Mouse (Mus musculus) MEL (cell line): ENCODE results near the gene Cyb561d1. TPM values are rescaled to one million over a fixed set of nuclear protein-coding genes. Genes with fewer than 3 reads are reported as not detected.

Source experiments
- DNase-seq: peaks from one replicate; pipeline ENCODE4 v3.0.0; 2011; ENCODE audit warnings: low read depth, low spot score
- H3K27ac ChIP-seq: 2 replicates; pipeline ENCODE4 v1.5.1; 2012; ENCODE audit warnings: low read depth, mild to moderate bottlenecking, control low read depth, low read length, moderate library complexity; ENCODE audit not compliant: control insufficient read depth
- H3K27me3 ChIP-seq, 2 experiments: fragments of 150-350 bp in 1 of 2; sonication (generic) in 1 of 2; 2 replicates each; pipeline ENCODE4 v1.6.1; 2012; ENCODE audit warnings: low read length in 2 of 2, mild to moderate bottlenecking in 2 of 2, improper control_type of control experiment in 1 of 2, moderate library complexity in 1 of 2; ENCODE audit not compliant: insufficient read depth in 2 of 2, control insufficient read depth in 1 of 2
- H3K36me3 ChIP-seq, 2 experiments: 2 replicates each; pipeline ENCODE4 v1.6.1; 2012 to 2014; ENCODE audit warnings: low read length in 2 of 2, improper control_type of control experiment in 1 of 2, inconsistent platforms in 1 of 2, mild to moderate bottlenecking in 1 of 2; ENCODE audit not compliant: insufficient read depth in 2 of 2, control insufficient read depth in 1 of 2
- H3K4me1 ChIP-seq, 2 experiments: fragments of 150-350 bp in 1 of 2; sonication (generic) in 1 of 2; 2 replicates each; pipeline ENCODE4 v1.6.1; 2012; ENCODE audit warnings: low read length in 2 of 2, improper control_type of control experiment in 1 of 2, mild to moderate bottlenecking in 1 of 2; ENCODE audit not compliant: insufficient read depth in 2 of 2, control insufficient read depth in 1 of 2
- H3K4me3 ChIP-seq, 2 experiments: fragments of 150-350 bp in 1 of 2; sonication (generic) in 1 of 2; 2 replicates each; pipeline ENCODE4 v1.5.1; 2012; ENCODE audit warnings: low read depth in 2 of 2, low read length in 2 of 2, mild to moderate bottlenecking in 2 of 2, moderate library complexity in 2 of 2, control low read depth in 1 of 2, improper control_type of control experiment in 1 of 2; ENCODE audit not compliant: control insufficient read depth in 1 of 2, insufficient read depth in 1 of 2
- H3K79me2 ChIP-seq: 2 replicates; pipeline ENCODE4 v1.6.1; 2012; ENCODE audit warnings: mild to moderate bottlenecking, low read length, moderate library complexity; ENCODE audit not compliant: control insufficient read depth, poor library complexity, insufficient read depth
- H3K9ac ChIP-seq: 2 replicates; pipeline ENCODE4 v1.6.1; 2012; ENCODE audit warnings: low read depth, mild to moderate bottlenecking, control low read depth, low read length, moderate library complexity; ENCODE audit not compliant: control insufficient read depth, poor library complexity, severe bottlenecking
- H3K9me3 ChIP-seq: fragments of 150-350 bp; sonication (generic); replicated peaks from 2 replicates; pipeline ENCODE4 v1.6.1; 2012; ENCODE audit warnings: mild to moderate bottlenecking, low read length, improper control_type of control experiment, moderate library complexity; ENCODE audit not compliant: insufficient read depth
- CTCF ChIP-seq, 3 experiments: IDR thresholded peaks in 2 of 3; conservative IDR thresholded peaks in 1 of 3; 2 replicates each; pipeline ENCODE4 v1.5.1; 2011 to 2012; ENCODE audit warnings: low read length in 3 of 3, low read depth in 2 of 3, mild to moderate bottlenecking in 2 of 3, improper control_type of control experiment in 1 of 3, inconsistent platforms in 1 of 3, mixed read lengths in 1 of 3, moderate library complexity in 1 of 3; ENCODE audit not compliant: control insufficient read depth in 1 of 3, insufficient read depth in 1 of 3, poor library complexity in 1 of 3, severe bottlenecking in 1 of 3
- GATA1 ChIP-seq: IDR thresholded peaks from 2 replicates; pipeline ENCODE4 v1.6.1; 2011; ENCODE audit warnings: low read depth, low read length, improper control_type of control experiment
- MAFK ChIP-seq: IDR thresholded peaks from 2 replicates; pipeline ENCODE4 v1.6.1; 2011; ENCODE audit warnings: low read depth, mild to moderate bottlenecking, low read length, improper control_type of control experiment, borderline replicate concordance
- MEF2A ChIP-seq: IDR thresholded peaks from 2 replicates; pipeline ENCODE4 v1.6.1; 2014; ENCODE audit warnings: low read depth, mild to moderate bottlenecking, inconsistent platforms, low read length, improper control_type of control experiment; ENCODE audit not compliant: poor library complexity, insufficient replicate concordance, severe bottlenecking; ENCODE audit errors: extremely low read depth
- MXI1 ChIP-seq: IDR thresholded peaks from 2 replicates; pipeline ENCODE4 v1.6.1; 2011; ENCODE audit warnings: mild to moderate bottlenecking, low read depth, low read length, improper control_type of control experiment
- POLR2AphosphoS5 ChIP-seq: IDR thresholded peaks from 2 replicates; pipeline ENCODE4 v1.6.1; 2012; ENCODE audit warnings: low read depth, borderline replicate concordance, mild to moderate bottlenecking, inconsistent platforms, low read length, moderate library complexity, mixed read lengths
- RAD21 ChIP-seq: IDR thresholded peaks from 2 replicates; pipeline ENCODE4 v1.6.1; 2011; ENCODE audit warnings: mild to moderate bottlenecking, low read depth, low read length, improper control_type of control experiment
- RCOR1 ChIP-seq: IDR thresholded peaks from 2 replicates; pipeline ENCODE4 v1.6.1; 2012; ENCODE audit warnings: low read depth, mild to moderate bottlenecking, inconsistent platforms, low read length, improper control_type of control experiment
- SIN3A ChIP-seq: IDR thresholded peaks from 2 replicates; pipeline ENCODE4 v1.6.1; 2012; ENCODE audit warnings: low read length, improper control_type of control experiment, inconsistent platforms
- SMC3 ChIP-seq: IDR thresholded peaks from 2 replicates; pipeline ENCODE4 v1.6.1; 2011; ENCODE audit warnings: low read depth, low read length, improper control_type of control experiment
- USF2 ChIP-seq, 2 experiments: IDR thresholded peaks; 2 replicates each; pipeline ENCODE4 v1.6.1; 2011 to 2012; ENCODE audit warnings: improper control_type of control experiment in 2 of 2, low read length in 2 of 2, borderline replicate concordance in 1 of 2, inconsistent platforms in 1 of 2, low read depth in 1 of 2, mild to moderate bottlenecking in 1 of 2; ENCODE audit not compliant: insufficient read depth in 1 of 2
- ZC3H11A ChIP-seq: IDR thresholded peaks from 2 replicates; pipeline ENCODE4 v1.6.1; 2012; ENCODE audit warnings: low read depth, mild to moderate bottlenecking, inconsistent platforms, low read length, improper control_type of control experiment
- ZMIZ1 ChIP-seq: IDR thresholded peaks from 2 replicates; pipeline ENCODE4 v1.6.1; 2012; ENCODE audit warnings: low read depth, mild to moderate bottlenecking, inconsistent platforms, low read length, improper control_type of control experiment, moderate library complexity
- ZNF384 ChIP-seq: IDR thresholded peaks from 2 replicates; pipeline ENCODE4 v1.6.1; 2012; ENCODE audit warnings: low read depth, mild to moderate bottlenecking, inconsistent platforms, low read length, improper control_type of control experiment
- polyA plus RNA-seq, 2 experiments: library from polyadenylated mRNA; stranded (reverse) in 1 of 2; unstranded in 1 of 2; fragments of >175 nt in 1 of 2; fragments of >200 nt in 1 of 2; gene quantifications; 2 replicates each; pipeline versions ENCODE4 v1.2.1 to v1.2.4; 2012; ENCODE audit warnings: low replicate concordance in 2 of 2, low read depth in 1 of 2; ENCODE audit not compliant: insufficient read length in 2 of 2, insufficient read depth in 1 of 2, missing spikeins in 1 of 2
- total RNA-seq: library from RNA; depleted of rRNA; stranded (reverse); fragments of 300-350 nt; gene quantifications from 2 replicates; pipeline ENCODE4 v1.2.3, GENCODE M21; 2012

Gene Cyb561d1
- total and polyA plus RNA-seq, 3 experiments = 3.6 to 5.9 TPM; not detected in 1

DNA sequence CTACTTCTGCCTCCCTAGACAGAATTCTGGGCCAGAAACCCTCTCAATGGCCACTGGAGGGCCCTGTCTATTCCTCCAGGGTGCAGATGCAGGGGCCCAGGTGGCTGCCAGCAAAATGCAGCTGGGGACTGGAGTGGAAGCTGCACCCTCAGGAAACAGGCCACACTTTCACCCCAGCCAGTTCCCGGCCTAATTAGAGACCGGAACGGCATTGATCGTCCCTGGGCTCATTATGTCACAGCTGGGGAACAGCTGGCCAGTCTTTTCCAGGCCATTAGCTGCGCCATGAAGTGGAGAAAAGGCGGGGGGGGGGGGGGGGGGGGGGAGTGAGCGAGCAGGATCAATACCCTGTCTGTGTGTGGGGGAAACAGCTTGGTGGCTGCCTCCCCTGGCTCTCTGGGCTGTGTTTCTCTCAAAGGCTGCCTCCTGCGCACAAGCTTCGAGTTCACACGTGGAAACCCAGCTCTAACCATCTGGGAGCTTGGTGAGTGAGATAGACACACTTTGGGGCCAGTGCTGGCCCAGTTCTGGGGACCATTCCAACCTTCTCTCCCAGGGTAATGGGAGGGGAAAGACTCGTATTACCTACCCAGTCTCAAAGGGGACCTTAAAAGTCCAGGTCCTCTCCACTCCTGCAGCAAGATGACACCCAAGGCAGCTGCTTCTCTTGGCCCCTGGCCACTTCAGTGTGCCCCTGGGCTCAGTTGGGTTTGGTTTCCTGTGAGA is 34.4 kb downstream of the Cyb561d1 start:
- Histone ChIP-seq H3K36me3 (no peaks in the 10 kb centered on the region), H3K27ac (no peak overlapping the region), H3K9ac (no peak overlapping the region), H3K9me3 (no peaks in the 10 kb centered on the region), H3K4me3 (no peak overlapping the region), H3K4me1 (no peaks in the 10 kb centered on the region), H3K27me3 (peaks cover 4 to 12% of the 10 kb centered on the region in 2 experiments), H3K79me2 (no peaks in the 10 kb centered on the region)
- no peak for DNase-seq
- TF ChIP-seq MXI1 (no peak), CTCF (IDR thresholded peaks at IDR 0.05 in 2 of 3, conservative IDR thresholded peaks at IDR 0.05 in 1 of 3; ENCODE audit: control insufficient read depth in 1 of 3, insufficient read depth in 1 of 3, low read depth in 2 of 3, low read length in 3 of 3, poor library complexity in 1 of 3, severe bottlenecking in 1 of 3) (peak in 2 of 3 experiments; percentile 12 to 22; a peak in 2 of 6 replicates)

DNA sequence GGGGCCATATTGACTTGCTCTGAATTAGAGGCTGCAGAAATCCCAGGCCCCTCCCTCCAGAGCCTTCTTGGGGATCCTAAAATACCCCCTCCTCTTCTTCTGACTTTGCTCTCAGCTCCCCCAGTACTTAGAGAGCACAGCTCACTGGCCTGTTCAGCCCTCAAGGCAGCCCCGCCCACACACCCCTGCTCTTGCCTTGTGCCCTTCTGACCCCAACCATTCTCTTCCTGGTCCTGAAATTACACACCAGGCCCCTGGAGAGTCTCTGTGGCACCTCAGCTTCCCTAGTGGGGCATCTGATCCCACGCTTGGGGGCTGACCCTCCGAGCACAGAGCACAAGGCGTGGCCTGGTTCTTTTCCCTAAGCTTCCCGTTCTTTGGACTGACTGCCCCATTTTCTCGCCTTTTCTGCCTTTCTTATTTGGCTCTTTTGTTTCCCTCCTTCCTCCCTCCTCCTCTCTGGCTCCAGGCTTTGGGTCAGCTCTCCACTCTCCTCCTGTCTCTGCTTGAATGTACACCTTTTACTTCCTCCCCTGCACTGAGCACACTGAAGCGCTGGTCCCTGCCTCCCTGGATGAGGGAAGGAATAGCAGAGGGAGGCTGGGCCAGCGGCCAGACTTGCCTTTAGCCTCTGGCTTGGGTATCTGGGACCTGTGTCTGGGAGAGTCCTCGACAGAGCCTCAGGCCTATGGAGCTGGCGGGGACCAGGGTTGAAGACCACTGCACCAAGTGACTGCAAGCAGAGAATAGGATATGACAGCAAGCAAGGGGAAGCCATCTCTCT is 35.3 kb downstream of the Cyb561d1 start:
- TF ChIP-seq RCOR1 = no peak
- no peak for TF ChIP-seq POLR2AphosphoS5
- TF ChIP-seq USF2 (IDR thresholded peaks at IDR 0.05; ENCODE audit: borderline replicate concordance in 1 of 2, insufficient read depth in 1 of 2, low read depth in 1 of 2, low read length in 2 of 2) = no peak
- no peak for TF ChIP-seq MAFK
- no peak for TF ChIP-seq GATA1
- DNase-seq = no peak
- H3K79me2 ChIP-seq = no peaks in the 10 kb centered on the region
- H3K27ac ChIP-seq = no peak overlapping the region
- H3K27me3 ChIP-seq = peaks cover 4 to 13% of the 10 kb centered on the region in 2 experiments
- no peak overlapping the region for H3K4me3 ChIP-seq
- H3K36me3 ChIP-seq = no peaks in the 10 kb centered on the region
- no peaks in the 10 kb centered on the region for H3K4me1 ChIP-seq
- H3K9ac ChIP-seq = no peak overlapping the region
- no peaks in the 10 kb centered on the region for H3K9me3 ChIP-seq

DNA sequence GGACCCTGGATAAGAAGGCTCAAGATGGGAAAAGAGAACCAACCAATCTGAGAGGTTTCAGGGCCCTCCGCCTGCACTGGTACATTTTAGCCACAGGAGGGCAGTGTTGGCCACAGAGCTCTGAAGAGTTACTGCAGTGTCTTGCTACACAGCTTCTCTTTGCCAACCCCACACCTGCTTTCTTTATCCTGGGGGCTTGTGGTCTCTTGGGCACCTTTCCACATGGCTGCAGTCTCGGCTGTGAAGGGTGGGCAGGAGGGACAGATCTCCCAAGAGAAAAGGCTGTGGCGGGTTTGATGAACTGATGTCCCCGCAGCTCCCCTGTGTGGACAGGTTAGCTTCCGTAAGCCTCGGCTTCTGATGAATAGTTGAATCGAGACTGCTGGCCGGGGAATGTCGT is 36.2 kb downstream of the Cyb561d1 start:
- no peak overlapping the region for H3K9ac ChIP-seq
- no peak overlapping the region for H3K4me3 ChIP-seq
- DNase-seq = peak; percentile 79
- no peaks in the 10 kb centered on the region for H3K79me2 ChIP-seq
- no peaks in the 10 kb centered on the region for H3K36me3 ChIP-seq
- TF ChIP-seq CTCF (IDR thresholded peaks at IDR 0.05 in 2 of 3, conservative IDR thresholded peaks at IDR 0.05 in 1 of 3; ENCODE audit: control insufficient read depth in 1 of 3, insufficient read depth in 1 of 3, low read depth in 2 of 3, low read length in 3 of 3, poor library complexity in 1 of 3, severe bottlenecking in 1 of 3) = peak; percentile 95 to 96 (median 95)
- peak; percentile 92 for TF ChIP-seq RAD21
- TF ChIP-seq ZNF384 = no peak
- TF ChIP-seq SIN3A = 0 out of 2 replicates have a peak, but pooled peaks have one; percentile 46
- TF ChIP-seq ZMIZ1 = no peak
- peak; percentile 85 for TF ChIP-seq SMC3
- peak; percentile 87 for TF ChIP-seq ZC3H11A
- TF ChIP-seq MEF2A = no peak
- peaks cover 4 to 13% of the 10 kb centered on the region in 2 experiments for H3K27me3 ChIP-seq
- H3K27ac ChIP-seq = no peak overlapping the region
- no peaks in the 10 kb centered on the region for H3K9me3 ChIP-seq
- no peaks in the 10 kb centered on the region for H3K4me1 ChIP-seq
